Mouse (Mus musculus): ENCODE measurements around the gene Sufu. TPM values are rescaled to one million over a fixed set of nuclear protein-coding genes. Genes with fewer than 3 reads are reported as not detected.
A peak's percentile ranks its signal among the peaks of the same experiment; 100 is the strongest.

The Sufu gene
- total and polyA plus RNA-seq, 2 experiments from 2014 or later = 17.2 to 21.4 TPM

DNA sequence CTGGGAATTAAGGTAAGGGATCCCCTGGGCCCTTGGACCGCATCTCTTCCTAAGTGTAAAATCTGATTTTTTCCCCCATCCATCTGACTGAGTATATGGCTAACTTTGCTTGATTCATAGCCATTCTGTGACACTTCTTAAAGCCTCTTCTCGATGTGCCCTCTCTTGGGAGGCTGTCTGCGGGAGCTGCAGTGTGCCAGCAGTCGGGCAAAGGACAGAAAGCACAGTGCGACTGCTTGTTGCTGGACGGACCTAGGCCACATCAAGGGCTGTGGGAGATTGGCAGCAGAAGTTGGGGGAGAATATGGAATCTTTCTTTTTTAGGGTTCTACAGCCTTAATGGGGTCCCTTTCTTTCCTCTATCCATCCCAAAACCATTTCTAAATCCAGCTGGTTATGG is 2.7 kb downstream of the Sufu start:
- no peaks in the 10 kb centered on the region for H3K27me3 ChIP-seq (ENCODE audit: insufficient read depth, low read length)
- peaks cover 15% of the 10 kb centered on the region for H3K36me3 ChIP-seq (ENCODE audit: insufficient read depth, low read length)
- no peak overlapping the region for H3K4me3 ChIP-seq (ENCODE audit: low read length)
- peak overlapping the region; percentile 19; the same call in 1 of the 2 replicates for H3K9ac ChIP-seq (replicated peaks; ENCODE audit: low read length)
- peaks cover 24% of the 10 kb centered on the region for H3K4me1 ChIP-seq (ENCODE audit: insufficient read depth, low read length)
- WGBS = 55% methylated on average over 6 of the region's 6 CpGs
- DNase-seq (ENCODE audit: low spot score) = no peak
- ATAC-seq = no peak
- H3K9me3 ChIP-seq (ENCODE audit: low read length) = no peaks in the 10 kb centered on the region
- TF ChIP-seq CTCF (IDR thresholded peaks at IDR 0.05; ENCODE audit: low read depth) = no peak
- no peak overlapping the region for H3K27ac ChIP-seq
- peak overlapping the region; percentile 96 for H3K4me2 ChIP-seq (ENCODE audit: low read depth, low read length)

DNA sequence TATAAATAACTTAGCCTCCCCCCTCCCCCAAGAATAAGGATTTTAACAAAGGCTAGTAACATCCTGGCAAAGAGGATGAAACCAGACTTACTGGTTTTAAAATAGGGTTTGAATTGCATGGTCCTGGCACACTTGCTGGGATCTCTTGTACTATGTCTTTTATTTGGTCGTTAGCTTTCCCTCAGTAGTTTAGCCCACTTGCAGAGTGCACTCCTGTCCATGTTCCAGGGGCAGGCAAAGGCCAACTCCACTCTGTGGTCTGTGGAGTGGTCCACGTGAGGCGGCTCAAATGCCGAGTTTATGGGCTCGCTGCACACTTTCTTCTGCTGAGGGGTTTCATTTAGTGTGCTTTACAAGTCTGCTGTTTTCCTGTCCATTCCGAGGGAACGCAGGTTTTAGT is 3.2 kb downstream of the Sufu start:
- H3K9ac ChIP-seq (replicated peaks; ENCODE audit: low read length) = 0 out of 2 replicates have a peak overlapping the region, but pooled peaks have one; percentile 19
- TF ChIP-seq CTCF (IDR thresholded peaks at IDR 0.05; ENCODE audit: low read depth) = no peak
- H3K9me3 ChIP-seq (ENCODE audit: low read length) = no peaks in the 10 kb centered on the region
- H3K27me3 ChIP-seq (ENCODE audit: insufficient read depth, low read length) = no peaks in the 10 kb centered on the region
- 64% methylated on average over 7 of the region's 7 CpGs for WGBS
- H3K36me3 ChIP-seq (ENCODE audit: insufficient read depth, low read length) = peaks cover 15% of the 10 kb centered on the region
- H3K4me3 ChIP-seq (ENCODE audit: low read length) = no peak overlapping the region
- peaks cover 23% of the 10 kb centered on the region for H3K4me1 ChIP-seq (ENCODE audit: insufficient read depth, low read length)
- ATAC-seq = no peak
- DNase-seq (ENCODE audit: low spot score) = no peak
- no peak overlapping the region for H3K27ac ChIP-seq
- H3K4me2 ChIP-seq (ENCODE audit: low read depth, low read length) = peak overlapping the region; percentile 96

- ATAC-seq (no peak), DNase-seq (ENCODE audit: low spot score) (no peak)
- peaks cover 15% of the 10 kb centered on the region for H3K36me3 ChIP-seq (ENCODE audit: insufficient read depth, low read length)
- H3K27me3 ChIP-seq (ENCODE audit: insufficient read depth, low read length) = no peaks in the 10 kb centered on the region
- peaks cover 23% of the 10 kb centered on the region for H3K4me1 ChIP-seq (ENCODE audit: insufficient read depth, low read length)
- H3K4me3 ChIP-seq (ENCODE audit: low read length) = no peak overlapping the region
- H3K9me3 ChIP-seq (ENCODE audit: low read length) = no peaks in the 10 kb centered on the region
- no peak overlapping the region for H3K9ac ChIP-seq (replicated peaks; ENCODE audit: low read length)
- TF ChIP-seq CTCF (IDR thresholded peaks at IDR 0.05; ENCODE audit: low read depth) = no peak
- 85% methylated on average over 7 of the region's 7 CpGs for WGBS
- no peak overlapping the region for H3K4me2 ChIP-seq (ENCODE audit: low read depth, low read length)
- H3K27ac ChIP-seq = no peak overlapping the region
These were observed 3.9 kb downstream of the Sufu start for GRCm38 (mm10) chr19:46400558-46400957.

GRCm38 (mm10) chr19:46404030-46404429 is 7.3 kb downstream of the Sufu start:
- Histone ChIP-seq H3K4me1 (ENCODE audit: insufficient read depth, low read length) (peaks cover 5% of the 10 kb centered on the region; the same call in 1 of the 2 replicates), H3K27ac (no peak overlapping the region), H3K36me3 (ENCODE audit: insufficient read depth, low read length) (peaks cover 15% of the 10 kb centered on the region), H3K9ac (replicated peaks; ENCODE audit: low read length) (no peak overlapping the region), H3K4me2 (ENCODE audit: low read depth, low read length) (no peak overlapping the region), H3K9me3 (ENCODE audit: low read length) (no peaks in the 10 kb centered on the region), H3K4me3 (ENCODE audit: low read length) (no peak overlapping the region), H3K27me3 (ENCODE audit: insufficient read depth, low read length) (no peaks in the 10 kb centered on the region)
- 92% methylated on average over 1 of the region's 1 CpGs for WGBS
- TF ChIP-seq CTCF (IDR thresholded peaks at IDR 0.05; ENCODE audit: low read depth) = no peak
- ATAC-seq (no peak), DNase-seq (ENCODE audit: low spot score) (no peak)

- Histone ChIP-seq H3K36me3 (ENCODE audit: insufficient read depth, low read length) (peaks cover 15% of the 10 kb centered on the region), H3K4me1 (ENCODE audit: insufficient read depth, low read length) (no peaks in the 10 kb centered on the region), H3K4me2 (ENCODE audit: low read depth, low read length) (no peak overlapping the region), H3K9ac (replicated peaks; ENCODE audit: low read length) (no peak overlapping the region), H3K4me3 (ENCODE audit: low read length) (no peak overlapping the region), H3K27ac (0 out of 2 replicates have a peak overlapping the region, but pooled peaks have one; percentile 26), H3K9me3 (ENCODE audit: low read length) (no peaks in the 10 kb centered on the region), H3K27me3 (ENCODE audit: insufficient read depth, low read length) (no peaks in the 10 kb centered on the region)
- whole genome bisulfite sequencing = 71% methylated on average over 8 of the region's 8 CpGs
- ATAC-seq (no peak), DNase-seq (ENCODE audit: low spot score) (no peak)
- TF ChIP-seq CTCF (IDR thresholded peaks at IDR 0.05; ENCODE audit: low read depth) = no peak
These were observed 10.1 kb downstream of the Sufu start for GRCm38 (mm10) chr19:46406592-46407386.

- Histone ChIP-seq H3K36me3 (ENCODE audit: insufficient read depth, low read length) (no peaks in the 10 kb centered on the region), H3K9ac (replicated peaks; ENCODE audit: low read length) (no peak overlapping the region), H3K4me3 (ENCODE audit: low read length) (no peak overlapping the region), H3K27ac (no peak overlapping the region), H3K4me2 (ENCODE audit: low read depth, low read length) (no peak overlapping the region), H3K27me3 (ENCODE audit: insufficient read depth, low read length) (no peaks in the 10 kb centered on the region), H3K9me3 (ENCODE audit: low read length) (no peaks in the 10 kb centered on the region), H3K4me1 (ENCODE audit: insufficient read depth, low read length) (no peaks in the 10 kb centered on the region)
- 86% methylated on average over 3 of the region's 3 CpGs for WGBS
- DNase-seq (ENCODE audit: low spot score) (no peak), ATAC-seq (no peak)
- TF ChIP-seq CTCF (IDR thresholded peaks at IDR 0.05; ENCODE audit: low read depth) = no peak
These were observed 12.8 kb downstream of the Sufu start for GRCm38 (mm10) chr19:46409506-46409905.
